Comparison of ENCODE assay signal across 16 mouse cellular contexts in the genomic region with DNA sequence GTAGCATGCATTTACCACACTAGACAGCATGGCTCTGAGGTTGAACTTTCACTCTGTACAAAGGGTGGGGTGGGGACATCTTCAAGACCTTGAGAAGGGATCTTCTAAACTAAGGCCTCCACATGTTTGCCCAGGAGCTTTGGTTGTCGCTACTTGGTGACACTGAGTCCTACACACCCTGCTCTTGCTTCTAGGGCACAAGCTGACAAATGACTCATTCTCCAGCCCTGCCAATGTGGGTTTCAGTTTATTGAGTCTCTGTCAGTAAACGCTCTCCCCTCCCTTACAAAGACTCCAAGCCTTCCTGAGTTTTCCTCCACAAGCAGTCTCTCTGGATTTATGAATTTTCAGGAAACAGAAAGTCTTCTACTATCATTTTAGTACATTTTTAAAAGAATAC.
"Had no signal": no experiment of that assay in that cellular context is flagged by ENCODE, and none has a peak within 500 bp of the region (broad histone marks: within the 10 kb centered on the region; RNA-seq: fewer than 3 reads in every experiment).

No protein-coding gene starts in this region.

- H3K4me3 ChIP-seq: layer of hippocampus, adult 2 months; megakaryocyte, embryonic 14.5 days; midbrain, embryonic 10.5 days; midbrain, embryonic 15.5 days; neural tube, embryonic 12.5 days; neural tube, embryonic 15.5 days had no signal

- DNase-seq: kidney, adult 18-20 months; layer of hippocampus, adult 9-11 months; liver, postnatal 0 days; lung, embryonic 14.5 days; right cerebral cortex, adult 18-20 months; right cerebral cortex, postnatal 25 days; spleen, adult 18-20 months; thymus, adult 18-20 months; thymus, postnatal 36 days had no signal

- H3K4me1 ChIP-seq: midbrain, embryonic 10.5 days; midbrain, embryonic 15.5 days; neural tube, embryonic 12.5 days; neural tube, embryonic 15.5 days had no signal

- H3K27ac ChIP-seq: layer of hippocampus, adult 2 months; liver, embryonic 14.5 days; midbrain, embryonic 10.5 days; midbrain, embryonic 15.5 days; neural tube, embryonic 12.5 days; neural tube, embryonic 15.5 days had no signal
